Mouse (Mus musculus) megakaryocyte, embryonic 14.5 days (primary cell): ENCODE data around the gene Jarid2. TPM values are rescaled to one million over a fixed set of nuclear protein-coding genes. Genes with fewer than 3 reads are reported as not detected.

Experiments used
- H3K27me3 ChIP-seq: replicated peaks from 2 replicates; pipeline ENCODE3; 2012; ENCODE audit warnings: inconsistent platforms
- H3K36me3 ChIP-seq: replicated peaks from 2 replicates; pipeline ENCODE3; 2012; ENCODE audit warnings: low read length, inconsistent platforms, mixed read lengths
- H3K4me1 ChIP-seq: 2 replicates; pipeline ENCODE4 v1.6.1; 2012; ENCODE audit warnings: inconsistent platforms
- H3K4me3 ChIP-seq: replicated peaks from 2 replicates; pipeline ENCODE3; 2012; ENCODE audit warnings: moderate library complexity, mild to moderate bottlenecking, inconsistent platforms
- H3K9me3 ChIP-seq: 2 replicates; pipeline ENCODE4 v1.6.1; 2012; ENCODE audit warnings: inconsistent platforms
- FLI1 ChIP-seq: IDR thresholded peaks from 2 replicates; pipeline ENCODE4 v1.6.1; 2012; ENCODE audit warnings: low read length, inconsistent platforms, mixed read lengths
- GATA1 ChIP-seq: IDR thresholded peaks from 3 replicates; pipeline ENCODE4 v1.6.1; 2012; ENCODE audit warnings: mixed read lengths, low read length, inconsistent platforms, borderline replicate concordance
- polyA plus RNA-seq: library from polyadenylated mRNA; stranded (reverse); fragments of >175 nt; gene quantifications from 2 replicates; pipeline ENCODE4 v1.2.3, GENCODE M21; 2012; ENCODE audit warnings: low replicate concordance; ENCODE audit not compliant: insufficient read depth

The Jarid2 gene
- polyA plus RNA-seq, 1 experiment: 68.2 TPM

DNA sequence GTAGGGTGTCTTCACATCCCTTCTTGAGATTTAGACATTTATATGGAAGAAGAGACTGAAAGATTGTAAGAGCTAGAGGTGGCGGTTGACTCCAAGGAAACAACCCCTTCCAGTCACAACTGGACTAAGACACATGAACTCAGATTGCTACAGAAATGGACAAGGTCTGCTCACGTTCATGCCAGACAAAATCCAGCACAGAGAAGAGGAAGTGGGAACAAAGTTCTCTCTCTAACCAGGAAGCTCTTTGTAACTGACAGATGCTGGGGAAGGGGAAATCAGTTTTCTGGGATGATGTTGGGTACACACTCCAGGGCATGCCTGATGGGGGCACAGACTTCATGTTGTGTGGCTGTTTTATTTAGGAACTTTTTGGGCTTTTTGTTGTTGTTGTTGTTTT lies 197.0 kb downstream of the Jarid2 start:
- H3K27me3 ChIP-seq: no peaks in the 10 kb centered on the region
- TF ChIP-seq FLI1 (no peak), GATA1 (no peak)
- peaks cover 77% of the 10 kb centered on the region for H3K4me1 ChIP-seq
- H3K4me3 ChIP-seq: no peak overlapping the region
- peaks cover 95% of the 10 kb centered on the region for H3K36me3 ChIP-seq
- no peaks in the 10 kb centered on the region for H3K9me3 ChIP-seq

DNA sequence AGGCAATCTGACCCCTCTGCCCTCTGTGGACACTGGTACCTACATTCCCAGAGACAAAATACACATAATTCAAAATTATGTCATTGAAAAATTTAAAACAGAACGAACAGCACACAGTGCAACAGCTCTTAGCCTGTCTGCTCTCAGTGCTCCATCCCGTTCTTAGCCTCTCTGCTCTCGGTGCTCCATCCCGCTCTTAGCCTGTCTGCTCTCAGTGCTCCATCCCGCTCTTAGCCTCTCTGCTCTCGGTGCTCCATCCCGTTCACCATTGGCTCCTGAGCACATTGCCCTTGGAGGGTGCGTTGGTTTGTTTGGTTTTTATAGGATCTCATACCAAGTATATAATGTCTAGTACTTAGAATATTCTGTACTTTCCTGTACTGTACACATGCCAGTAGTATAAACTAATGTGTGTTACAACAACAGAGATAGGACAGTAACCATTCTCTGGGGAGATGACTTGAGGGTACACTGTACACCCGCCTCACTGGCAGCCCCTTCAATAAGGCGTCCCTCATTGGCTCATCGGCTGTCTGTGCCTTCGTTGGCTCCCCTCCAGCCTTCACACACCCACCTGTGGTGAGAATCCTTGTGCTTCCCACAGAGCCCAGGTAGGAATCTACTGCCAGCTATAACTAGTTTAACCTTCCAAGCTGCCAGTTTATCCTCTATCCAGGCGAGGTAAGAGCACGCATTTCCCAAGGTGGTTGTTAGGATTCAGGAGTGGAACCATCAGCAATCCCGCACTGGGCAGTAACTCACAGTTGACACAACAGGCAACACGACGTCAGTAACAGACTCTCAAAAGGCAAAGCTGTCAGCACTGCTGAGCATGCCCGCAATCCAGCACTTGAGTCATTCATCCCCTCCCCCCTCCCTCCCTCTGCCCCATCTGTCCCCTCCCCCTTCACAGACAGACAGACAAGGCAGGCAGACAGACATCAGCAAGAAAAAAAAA lies 203.3 kb downstream of the Jarid2 start:
- Histone ChIP-seq H3K4me1 (peaks cover 74% of the 10 kb centered on the region), H3K36me3 (peaks cover 84% of the 10 kb centered on the region), H3K9me3 (no peaks in the 10 kb centered on the region), H3K27me3 (no peaks in the 10 kb centered on the region), H3K4me3 (no peak overlapping the region)
- TF ChIP-seq FLI1 (no peak), GATA1 (no peak)

DNA sequence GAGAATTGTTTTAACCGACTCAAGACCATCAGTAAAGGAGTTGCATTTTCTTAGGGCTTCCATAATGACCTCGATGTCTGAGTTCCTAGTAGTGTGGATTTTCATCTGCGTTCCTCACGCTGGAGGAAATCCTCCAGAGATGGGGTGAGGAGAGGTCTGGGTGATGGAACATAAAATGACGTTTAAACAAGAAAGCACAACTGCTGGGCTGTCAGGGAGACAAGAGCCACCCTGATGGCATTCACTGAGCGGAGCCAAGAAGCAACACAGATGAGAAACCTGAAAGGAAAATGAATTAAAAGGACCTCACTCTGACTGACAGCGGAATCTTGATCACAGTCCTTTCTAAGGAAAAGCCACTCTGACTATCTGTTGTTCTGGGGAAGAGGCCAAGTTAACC lies 204.3 kb downstream of the Jarid2 start:
- no peak for TF ChIP-seq GATA1
- no peak for TF ChIP-seq FLI1
- Histone ChIP-seq H3K27me3 (no peaks in the 10 kb centered on the region), H3K36me3 (peaks cover 77% of the 10 kb centered on the region), H3K4me3 (no peak overlapping the region), H3K9me3 (no peaks in the 10 kb centered on the region), H3K4me1 (peaks cover 79% of the 10 kb centered on the region)

- peak overlapping the region; percentile 72 for H3K4me3 ChIP-seq
- H3K4me1 ChIP-seq: peaks cover 83% of the 10 kb centered on the region
- no peaks in the 10 kb centered on the region for H3K27me3 ChIP-seq
- H3K9me3 ChIP-seq: no peaks in the 10 kb centered on the region
- no peak for TF ChIP-seq FLI1
- no peak for TF ChIP-seq GATA1
- peaks cover 64% of the 10 kb centered on the region for H3K36me3 ChIP-seq
Observed at GRCm38 (mm10) chr13:44937681-44938080, 208.4 kb downstream of the Jarid2 start.

GRCm38 (mm10) chr13:44939326-44940035 lies 210.2 kb downstream of the Jarid2 start:
- no peaks in the 10 kb centered on the region for H3K9me3 ChIP-seq
- H3K4me1 ChIP-seq: peaks cover 73% of the 10 kb centered on the region
- no peak for TF ChIP-seq FLI1
- TF ChIP-seq GATA1: no peak
- H3K27me3 ChIP-seq: no peaks in the 10 kb centered on the region
- H3K36me3 ChIP-seq: peaks cover 66% of the 10 kb centered on the region
- no peak overlapping the region for H3K4me3 ChIP-seq

DNA sequence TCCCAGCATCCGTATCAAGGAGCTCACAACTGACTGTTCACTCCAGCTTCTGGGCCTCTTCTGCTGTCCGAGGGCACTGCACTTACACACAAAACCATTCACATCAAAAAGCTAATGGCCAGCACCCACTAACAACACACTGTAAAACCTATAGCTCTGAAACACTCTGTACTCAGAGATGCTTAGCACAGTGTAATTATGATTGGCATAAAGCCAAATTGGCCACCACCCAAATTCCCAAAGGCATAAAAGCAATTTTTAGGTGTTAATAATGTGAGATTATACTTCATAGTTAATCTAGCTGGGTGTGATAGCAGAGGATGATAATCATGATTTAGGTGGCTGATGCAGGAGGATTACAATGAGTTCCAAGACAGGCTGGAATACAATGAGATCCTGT lies 214.3 kb downstream of the Jarid2 start:
- Histone ChIP-seq H3K4me1 (peaks cover 50% of the 10 kb centered on the region), H3K27me3 (no peaks in the 10 kb centered on the region), H3K36me3 (peaks cover 76% of the 10 kb centered on the region), H3K4me3 (no peak overlapping the region), H3K9me3 (no peaks in the 10 kb centered on the region)
- TF ChIP-seq FLI1 (no peak), GATA1 (no peak)

- Histone ChIP-seq H3K9me3 (no peaks in the 10 kb centered on the region), H3K4me3 (no peak overlapping the region), H3K4me1 (peaks cover 47% of the 10 kb centered on the region), H3K27me3 (no peaks in the 10 kb centered on the region), H3K36me3 (peaks cover 77% of the 10 kb centered on the region)
- TF ChIP-seq GATA1 (no peak), FLI1 (no peak)
Observed at GRCm38 (mm10) chr13:44946880-44947635, 217.8 kb downstream of the Jarid2 start.

DNA sequence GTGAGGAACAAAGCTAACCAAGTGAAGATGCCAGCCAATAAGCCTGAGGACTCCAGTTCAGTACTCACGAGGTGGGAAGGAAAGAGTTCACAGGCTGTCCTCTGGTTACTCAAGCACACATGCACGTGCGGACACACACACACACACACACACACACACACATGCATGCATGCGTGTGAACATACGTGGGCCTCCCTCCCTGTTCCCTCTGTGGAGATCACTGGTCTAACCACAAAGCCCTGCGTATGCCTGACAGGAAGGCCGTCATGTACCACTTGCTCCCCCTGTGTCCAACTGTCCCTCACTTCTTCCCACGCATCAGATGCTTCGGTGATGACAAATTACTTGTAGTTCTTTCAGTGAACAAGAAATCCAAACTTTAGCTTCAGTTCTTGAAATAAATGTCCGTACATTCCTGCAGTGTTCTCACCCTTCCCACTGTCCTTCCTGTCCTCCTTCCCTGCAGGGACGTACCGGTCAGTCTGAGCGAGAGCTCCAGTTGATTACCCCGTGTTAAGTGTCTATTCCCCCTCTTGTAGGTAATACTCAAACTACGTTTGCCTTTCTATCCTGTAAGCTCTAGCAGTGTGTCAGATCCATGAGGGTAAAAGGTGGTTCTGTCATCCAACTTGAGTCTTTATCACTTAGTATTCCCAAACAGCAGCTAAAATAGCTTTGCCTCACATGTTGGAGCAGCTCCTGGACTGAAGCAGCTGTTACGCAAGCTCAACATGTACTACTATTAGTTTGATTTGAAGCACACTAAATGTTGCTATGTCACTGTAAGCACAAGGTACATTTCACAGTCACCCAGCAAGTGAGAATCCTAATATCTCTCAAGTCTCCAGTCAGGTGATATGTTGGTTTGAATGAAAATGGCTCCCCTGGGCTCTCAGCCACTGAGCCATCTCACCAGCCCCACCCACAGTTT lies 219.3 kb downstream of the Jarid2 start:
- no peaks in the 10 kb centered on the region for H3K9me3 ChIP-seq
- TF ChIP-seq GATA1 (no peak), FLI1 (no peak)
- no peak overlapping the region for H3K4me3 ChIP-seq
- H3K36me3 ChIP-seq: peaks cover 69% of the 10 kb centered on the region
- no peaks in the 10 kb centered on the region for H3K27me3 ChIP-seq
- peaks cover 49% of the 10 kb centered on the region for H3K4me1 ChIP-seq
